Mouse (Mus musculus) megakaryocyte-erythroid progenitor cell, adult 5-6 weeks (primary cell): Measurements from ENCODE around the gene Syn3. TPM values are rescaled to one million over a fixed set of nuclear protein-coding genes. Genes with fewer than 3 reads are reported as not detected.

Experiments
- ATAC-seq: replicated peaks from 2 replicates; pipeline ENCODE4 v1.8.0; 2016; ENCODE audit warnings: mild to moderate bottlenecking, inconsistent platforms; ENCODE audit not compliant: severe bottlenecking, poor library complexity, low FRiP score, low TSS enrichment
- total RNA-seq, 2 experiments: library from RNA; stranded (forward) in 1 of 2; stranded (reverse) in 1 of 2; fragments of 200-1000, 215-1000 nt in 1 of 2; fragments of >200 nt in 1 of 2; fragmentation: Nextera tagmentation in 1 of 2; gene quantifications; 2 replicates each; pipeline ENCODE4 v1.2.3; 2014 to 2017

The Syn3 gene
- total RNA-seq, 2 experiments from 2014 or later: 0.14 to 0.59 TPM

GRCm38 (mm10) chr10:86203175-86203574 is 295.5 kb downstream of the Syn3 start:
- ATAC-seq: no peak

GRCm38 (mm10) chr10:86201826-86202225 is 296.9 kb downstream of the Syn3 start:
- ATAC-seq: no peak

- no peak for ATAC-seq
These were observed 297.7 kb downstream of the Syn3 start for GRCm38 (mm10) chr10:86201006-86201405.

DNA sequence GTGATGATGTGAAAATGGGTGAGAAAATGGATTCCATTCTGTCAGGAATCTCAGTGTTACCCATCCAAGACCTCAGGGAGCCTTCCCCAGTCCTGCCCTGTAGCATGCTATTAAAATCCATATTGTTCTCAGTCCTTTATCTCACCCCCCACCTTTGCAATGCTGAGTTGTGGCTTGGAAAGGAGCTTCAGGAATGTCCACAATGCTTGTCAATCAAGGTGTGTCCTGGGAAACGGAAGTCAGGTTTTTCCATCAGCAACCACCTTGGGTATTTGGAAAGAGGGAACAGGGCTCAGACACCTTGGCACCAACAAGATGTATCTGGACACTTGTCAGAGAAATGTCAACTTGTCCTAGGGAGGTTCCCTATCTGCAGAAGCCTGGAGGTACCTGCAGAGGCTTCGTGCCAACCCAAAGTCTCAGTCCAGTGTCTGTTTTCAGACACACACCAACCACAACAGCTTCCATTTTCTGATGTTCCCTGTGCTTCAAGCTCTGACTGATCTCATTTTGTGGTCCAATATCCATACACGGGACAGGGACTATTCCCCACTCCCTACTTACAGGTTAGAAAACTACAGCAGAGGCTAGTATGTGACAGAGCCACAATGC is 302.2 kb downstream of the Syn3 start:
- no peak for ATAC-seq

- ATAC-seq: no peak
These were observed 304.0 kb downstream of the Syn3 start for GRCm38 (mm10) chr10:86194722-86195121.

DNA sequence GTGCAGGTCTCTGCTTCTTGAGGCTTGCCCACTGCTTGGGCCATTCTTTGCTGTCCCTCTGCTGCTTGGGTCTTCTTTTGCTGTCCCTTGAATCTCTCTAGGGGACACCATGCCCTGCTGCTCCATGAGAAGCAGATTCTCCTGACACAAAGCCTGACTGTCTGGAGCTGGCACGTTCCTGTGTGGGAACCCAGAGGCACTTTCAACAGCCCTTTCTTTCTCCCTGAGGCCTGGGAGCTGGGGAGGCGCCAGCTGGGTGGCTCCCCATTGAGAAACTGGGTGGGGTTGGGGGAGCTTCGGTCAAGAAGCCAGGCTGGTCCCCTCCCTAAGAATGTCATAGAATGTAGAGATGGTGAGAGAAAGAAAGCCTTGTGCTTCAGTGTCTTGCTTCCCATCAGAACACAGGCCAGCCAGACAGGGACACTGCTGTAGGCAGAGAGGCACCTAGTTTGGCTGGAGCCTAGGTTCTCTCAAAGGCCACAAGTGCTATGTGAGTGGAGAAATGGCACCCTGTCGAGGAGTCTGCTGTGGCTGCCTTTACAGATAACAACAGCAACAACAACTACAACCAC is 304.7 kb downstream of the Syn3 start:
- ATAC-seq: no peak

DNA sequence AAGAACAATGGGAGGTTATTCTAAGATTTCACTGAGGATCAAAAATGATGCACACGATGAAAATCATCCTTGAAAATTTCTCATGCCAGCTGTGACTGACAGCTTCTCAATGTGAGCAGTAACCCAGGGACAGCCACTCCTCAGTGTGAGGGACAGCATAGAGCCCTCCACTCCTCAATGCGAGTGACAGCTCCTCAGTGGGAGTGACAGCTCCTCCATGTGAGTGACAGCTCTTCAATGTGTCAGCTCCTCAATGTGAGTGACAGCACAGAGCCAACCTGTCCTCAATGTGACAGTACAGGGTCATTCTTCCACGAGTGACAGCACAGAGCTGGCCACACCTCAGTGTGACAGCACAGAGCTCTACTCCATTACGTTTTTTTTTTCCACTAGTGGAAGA is 310.1 kb downstream of the Syn3 start:
- ATAC-seq: no peak

DNA sequence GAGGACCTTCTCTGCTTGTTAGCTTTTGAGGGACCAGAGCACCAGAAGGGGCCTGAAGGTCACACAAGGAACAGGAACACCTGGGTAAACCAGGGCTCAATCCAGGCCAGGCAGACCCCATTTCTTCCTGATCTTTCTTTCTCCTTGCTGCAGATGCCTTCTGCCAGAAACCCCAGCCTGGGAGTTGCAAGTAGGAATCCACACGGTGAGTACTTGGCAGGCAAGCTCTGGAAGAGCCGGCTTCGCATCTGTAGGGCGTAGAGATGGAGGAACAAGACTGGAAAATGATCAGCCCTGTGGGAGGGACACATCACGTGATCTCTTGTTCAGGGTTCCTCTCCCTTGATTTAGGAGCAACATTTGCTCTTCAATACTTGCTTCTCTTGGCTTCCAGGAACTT is 310.8 kb downstream of the Syn3 start:
- ATAC-seq: no peak

DNA sequence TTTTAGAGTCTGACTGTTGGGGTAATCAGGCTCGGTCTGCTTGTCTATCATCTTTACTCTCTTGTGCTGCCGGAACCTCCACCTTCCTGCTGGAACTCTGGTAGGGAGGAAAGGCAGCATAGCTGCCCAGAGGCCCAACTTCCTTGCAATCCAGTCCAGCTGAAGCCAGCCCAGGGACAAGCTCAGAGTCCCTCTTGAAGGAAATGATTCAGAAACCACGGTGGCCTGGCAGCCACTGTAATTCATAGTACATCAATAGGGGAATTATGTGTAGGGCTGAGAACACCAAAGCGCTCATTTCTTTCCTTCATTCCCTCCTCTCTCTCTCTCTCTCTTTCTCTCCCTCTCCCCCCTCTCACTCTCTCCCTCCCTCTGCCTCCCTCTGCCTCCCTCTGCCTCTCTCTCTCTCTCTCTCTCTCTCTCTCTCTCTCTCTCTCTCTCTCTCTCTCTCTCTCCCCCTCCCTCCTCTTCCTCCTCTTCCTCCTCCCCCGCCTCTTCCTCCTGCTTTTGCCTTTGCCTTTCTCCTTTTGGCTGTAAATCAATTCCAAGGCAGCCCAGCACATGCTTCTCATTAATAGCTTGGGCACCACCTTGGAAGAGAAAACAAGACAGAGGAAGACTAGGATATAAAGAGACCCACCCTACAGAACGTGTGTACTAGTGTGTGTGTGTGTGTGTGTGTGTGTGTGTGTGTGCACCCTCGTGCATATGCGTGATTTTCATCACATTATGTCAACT is 315.4 kb downstream of the Syn3 start:
- ATAC-seq: no peak

GRCm38 (mm10) chr10:86182183-86182805 is 316.4 kb downstream of the Syn3 start:
- ATAC-seq: peak; percentile 94

DNA sequence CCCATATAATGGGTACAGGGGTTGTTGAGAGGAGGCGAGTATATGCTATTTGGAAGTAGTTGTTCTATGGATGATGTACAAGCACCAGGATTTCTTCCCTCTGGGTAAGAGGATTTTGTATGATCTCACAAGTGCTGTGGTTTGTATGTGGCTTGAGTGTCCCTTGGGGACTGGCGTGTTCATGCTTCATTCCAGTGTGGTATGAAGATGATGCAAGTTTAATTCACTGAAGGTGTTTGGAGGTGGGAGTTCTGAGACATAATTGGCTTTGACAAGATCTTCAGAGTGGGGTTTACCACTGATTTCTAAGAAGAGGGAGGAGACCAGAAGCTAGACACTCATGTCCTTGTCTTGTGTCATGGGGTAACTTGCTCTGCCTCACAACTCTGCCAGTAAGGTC is 322.3 kb downstream of the Syn3 start:
- no peak for ATAC-seq

- no peak for ATAC-seq
These were observed 324.7 kb downstream of the Syn3 start for GRCm38 (mm10) chr10:86174017-86174416.

DNA sequence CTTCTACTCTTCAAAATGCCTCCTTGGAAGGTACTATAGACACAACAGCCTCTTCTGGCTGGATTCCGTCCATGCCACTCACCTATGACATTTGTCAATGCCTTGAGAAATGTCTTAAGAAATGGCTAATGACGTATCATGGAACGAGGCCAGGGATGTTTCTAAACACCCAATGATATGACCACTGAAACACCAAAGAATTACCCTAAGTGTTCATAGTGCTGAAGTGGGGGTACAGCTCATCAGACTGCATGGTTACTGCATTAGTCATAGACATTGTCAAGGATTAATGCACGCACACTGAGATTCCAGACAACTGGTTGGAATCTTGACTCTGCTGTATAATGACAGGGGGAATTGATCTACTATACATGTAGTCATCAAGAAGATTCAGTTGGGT is 325.4 kb downstream of the Syn3 start:
- no peak for ATAC-seq

DNA sequence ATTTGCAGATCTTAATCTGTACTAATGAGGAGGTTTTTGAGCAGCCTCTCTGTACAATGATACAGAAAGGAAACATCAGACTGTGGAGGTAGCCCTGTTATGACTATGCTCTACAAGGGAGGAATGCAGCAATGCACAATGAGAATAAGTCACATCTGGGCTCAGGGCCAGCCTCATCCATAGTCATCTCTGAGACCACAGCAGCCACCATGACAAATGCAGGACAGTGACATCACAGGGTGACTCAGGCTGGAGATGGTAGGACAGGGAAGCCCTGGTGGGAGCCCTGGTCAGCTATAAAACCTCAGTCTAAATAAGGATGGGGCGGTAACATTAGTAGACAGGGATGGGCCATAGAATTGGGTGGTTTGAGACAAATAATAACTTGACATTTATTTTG is 327.4 kb downstream of the Syn3 start:
- ATAC-seq: no peak

GRCm38 (mm10) chr10:86168084-86168483 is 330.6 kb downstream of the Syn3 start:
- no peak for ATAC-seq

DNA sequence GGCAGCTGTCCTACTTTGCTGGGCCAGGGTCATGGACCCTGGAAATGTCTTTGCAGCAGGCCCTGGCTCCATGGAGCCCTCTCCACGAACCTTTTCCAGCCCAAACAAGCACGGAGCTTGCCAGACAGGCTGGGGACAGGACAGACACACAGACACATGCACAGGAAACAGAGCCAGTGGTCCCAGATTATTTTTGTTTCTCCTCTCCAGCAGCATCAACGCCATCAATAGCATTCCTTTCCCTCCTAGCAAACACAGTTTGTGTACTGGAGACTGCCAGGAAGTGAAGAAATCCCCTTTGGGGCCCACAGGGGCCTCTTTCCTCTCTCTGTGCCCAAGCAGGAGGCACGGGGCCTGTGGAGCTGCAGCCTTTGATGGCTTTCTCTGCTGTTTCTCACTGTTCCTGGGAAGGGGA is 331.8 kb downstream of the Syn3 start:
- ATAC-seq: no peak

- no peak for ATAC-seq
These were observed 334.6 kb downstream of the Syn3 start for GRCm38 (mm10) chr10:86164098-86164497.

- ATAC-seq: peak; percentile 89
These were observed 336.9 kb downstream of the Syn3 start for GRCm38 (mm10) chr10:86161783-86162271.

DNA sequence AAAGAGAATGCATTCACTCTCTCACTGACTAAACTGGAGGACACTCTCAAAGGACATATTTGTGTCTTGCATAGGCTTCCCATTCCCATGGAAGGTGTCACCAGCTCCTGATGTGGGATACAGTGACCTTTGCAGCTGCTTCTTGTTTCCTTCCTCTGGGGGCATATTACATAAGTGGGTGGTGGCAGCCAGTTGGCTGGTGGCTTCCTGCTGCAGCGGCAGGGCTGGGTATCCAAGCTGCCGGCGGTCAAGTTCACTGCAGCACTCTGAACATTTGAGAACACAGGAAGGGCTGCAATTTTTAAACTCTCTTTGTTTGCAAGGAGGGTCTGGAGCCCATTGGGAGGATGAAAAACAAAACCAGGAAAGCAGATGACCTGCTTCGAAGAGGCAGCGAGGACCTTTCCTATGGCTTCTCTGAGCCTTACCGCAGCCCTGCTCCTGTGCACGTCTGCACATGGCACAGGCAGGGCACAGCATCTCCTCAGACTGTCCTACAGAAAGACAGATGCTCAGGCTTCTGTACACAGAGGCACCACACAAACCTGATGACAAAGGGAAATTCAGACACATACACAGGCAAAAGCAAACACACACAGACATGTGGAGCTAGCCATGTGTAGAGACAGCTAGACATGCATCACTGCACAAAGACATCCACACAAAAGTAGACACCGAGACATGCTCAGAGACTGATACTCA is 340.3 kb downstream of the Syn3 start:
- no peak for ATAC-seq

GRCm38 (mm10) chr10:86155344-86155743 is 343.4 kb downstream of the Syn3 start:
- no peak for ATAC-seq
